Mouse (Mus musculus): ENCODE measurements around the gene Arhgap23. TPM values are rescaled to one million over a fixed set of nuclear protein-coding genes. Genes with fewer than 3 reads are reported as not detected.

Gene Arhgap23
- 6.2 and 9.6 TPM in 2 replicates for total RNA-seq (2017)

DNA sequence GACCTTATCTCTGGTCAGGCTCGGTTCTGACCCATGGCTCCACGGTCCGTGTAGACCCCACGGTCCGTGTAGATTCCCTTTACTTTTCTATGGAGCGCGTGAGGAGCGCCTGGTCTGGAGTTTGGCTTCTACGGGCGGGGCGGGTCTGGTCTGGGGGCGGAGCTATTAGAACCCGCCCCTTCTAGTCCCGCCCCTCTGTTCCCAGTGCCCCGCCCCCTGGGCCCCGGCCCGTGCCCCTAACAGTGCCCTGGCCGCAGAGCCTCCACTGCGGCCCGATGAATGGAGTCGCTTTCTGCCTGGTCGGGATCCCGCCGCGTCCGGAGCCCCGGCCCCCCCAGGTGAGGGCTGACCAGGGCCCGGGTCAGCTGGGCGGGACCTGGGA, at the start of gene Arhgap23:
TSS of gene Arhgap23 (plus strand) at position 204 of the 382 bp plus-strand sequence.
- ATAC-seq (replicated peaks; ENCODE audit: low read depth, poor library complexity, severe bottlenecking), result peak; percentile 64

DNA sequence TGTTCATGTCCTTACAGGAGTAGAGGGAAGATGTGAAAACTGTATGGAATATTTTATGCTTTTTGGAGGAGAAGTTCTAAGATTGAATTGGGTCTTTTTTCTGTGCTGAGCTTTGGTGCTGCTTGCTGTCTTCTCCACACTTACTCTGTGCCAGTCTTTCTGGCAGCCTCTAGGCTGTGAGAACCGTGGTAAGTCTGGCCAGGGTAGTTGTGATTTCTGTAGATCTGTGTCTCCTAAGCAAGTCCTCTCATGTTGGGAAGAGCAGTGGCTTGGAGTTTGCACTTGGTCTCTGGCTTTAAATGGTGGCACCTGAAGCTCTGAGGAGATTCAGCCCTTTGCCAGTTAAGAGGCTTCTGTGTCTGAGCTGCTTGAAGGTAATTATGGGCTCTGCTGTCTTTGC, 49.8 kb upstream of the Arhgap23 start:
- no peak for ATAC-seq (replicated peaks; ENCODE audit: low read depth, poor library complexity, severe bottlenecking)

DNA sequence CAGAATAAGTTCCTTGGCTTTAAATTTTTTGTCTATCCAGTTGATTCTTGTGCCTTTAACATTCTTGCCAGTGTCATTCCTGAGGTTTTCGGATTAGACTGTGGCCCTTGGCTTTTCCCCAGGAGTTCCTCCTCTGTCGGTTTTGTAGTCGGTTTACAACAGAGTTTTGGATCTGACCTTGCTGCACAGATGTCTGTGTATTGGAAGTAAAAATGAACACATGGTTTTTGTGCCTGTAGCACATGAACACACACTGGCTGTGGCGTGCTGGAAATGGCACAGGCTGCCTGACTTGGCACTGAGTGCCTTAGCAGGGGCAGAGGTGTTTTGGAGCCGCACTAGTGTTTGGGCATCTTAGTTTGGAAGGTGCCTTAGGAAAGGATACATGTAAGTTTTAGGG, 46.8 kb upstream of the Arhgap23 start:
- no peak for ATAC-seq (replicated peaks; ENCODE audit: low read depth, poor library complexity, severe bottlenecking)

DNA sequence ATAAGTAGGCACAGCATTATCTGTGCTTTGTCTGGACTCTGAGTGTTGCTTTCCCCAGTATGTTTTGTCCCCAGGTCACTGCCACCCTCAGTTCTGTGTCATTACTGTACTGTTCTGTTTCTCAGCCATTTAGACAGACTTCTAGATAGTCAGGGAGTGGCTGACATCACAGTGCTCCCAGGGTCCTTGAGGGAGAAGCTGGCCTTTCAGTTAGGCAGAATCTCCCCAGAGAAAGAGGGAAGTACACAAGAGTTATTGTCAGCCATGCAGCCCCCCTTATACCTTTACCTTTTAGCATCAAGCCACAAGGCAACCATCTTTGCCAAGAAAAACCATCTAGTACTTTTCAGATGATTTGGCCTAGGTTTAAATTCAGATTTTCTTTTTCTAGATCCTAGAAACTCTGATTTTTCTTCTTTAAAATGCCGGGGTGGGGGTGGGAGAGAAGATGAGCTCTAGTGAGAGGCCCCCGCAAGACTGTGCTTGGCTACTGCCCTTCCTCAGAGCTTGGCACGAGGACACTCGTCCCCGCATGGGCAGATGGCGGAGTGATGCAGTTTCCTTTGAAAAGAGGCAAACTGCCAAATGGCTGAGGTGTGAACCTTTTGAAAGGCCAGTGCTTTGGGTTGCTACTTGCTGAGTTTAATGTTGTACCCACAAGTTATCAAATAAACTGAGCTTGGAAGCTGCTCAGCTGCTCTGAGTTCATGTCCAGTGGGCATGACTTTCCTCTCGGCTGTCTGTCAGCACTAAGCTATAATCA, 44.8 kb upstream of the Arhgap23 start:
- no peak for ATAC-seq (replicated peaks; ENCODE audit: low read depth, poor library complexity, severe bottlenecking)

DNA sequence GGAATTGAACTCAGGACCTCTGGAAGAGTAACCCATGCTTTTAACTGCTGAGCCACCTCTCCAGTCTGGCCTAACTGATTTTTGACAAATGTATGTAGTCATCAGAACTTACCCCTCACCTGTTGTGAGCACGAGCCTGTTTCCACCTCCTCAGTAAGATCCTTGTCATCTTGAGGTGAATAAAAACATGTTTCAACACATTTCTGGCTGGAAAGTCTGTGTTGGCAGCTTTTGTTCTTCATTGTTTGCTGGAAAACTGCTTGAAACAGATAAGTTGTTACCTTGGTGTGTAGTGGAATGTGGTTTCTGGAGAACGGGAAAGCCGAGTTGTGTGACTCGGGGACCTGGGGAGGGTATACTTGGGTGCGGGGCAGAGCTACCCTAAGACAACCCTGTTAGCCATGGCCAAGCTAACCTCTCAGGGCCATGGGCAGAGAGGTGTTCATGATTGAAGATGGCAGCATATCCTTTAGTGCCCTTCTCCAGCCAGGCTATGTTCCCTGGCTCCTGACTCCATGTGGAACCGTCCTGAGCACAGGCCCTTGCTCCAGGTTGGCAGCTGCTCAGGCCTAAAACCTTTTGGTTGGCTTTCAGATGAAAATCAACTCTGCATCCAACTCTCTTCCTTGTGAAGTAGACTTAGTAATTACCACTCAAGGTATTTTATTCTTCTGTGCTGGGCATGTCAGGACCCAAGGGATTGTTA, 43.0 kb upstream of the Arhgap23 start:
- no peak for ATAC-seq (replicated peaks; ENCODE audit: low read depth, poor library complexity, severe bottlenecking)

DNA sequence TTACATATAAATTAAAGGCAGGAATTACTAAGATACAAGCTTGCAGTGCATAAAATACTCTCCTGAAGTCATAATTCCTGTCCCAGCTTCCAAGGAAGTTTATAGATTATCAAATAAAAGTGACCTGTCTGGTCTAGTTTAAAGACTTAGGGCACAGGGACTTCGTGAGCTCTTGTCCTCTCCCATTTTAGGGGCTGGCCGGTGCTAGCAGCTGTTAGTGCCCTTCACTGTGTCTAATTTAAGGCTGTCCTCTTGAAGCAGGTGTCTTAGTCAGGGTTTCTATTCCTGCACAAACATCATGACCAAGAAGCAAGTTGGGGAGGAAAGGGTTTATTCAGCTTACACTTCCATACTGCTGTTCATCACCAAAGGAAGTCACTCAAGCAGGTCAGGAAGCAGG, 41.9 kb upstream of the Arhgap23 start:
- ATAC-seq (replicated peaks; ENCODE audit: low read depth, poor library complexity, severe bottlenecking), result no peak

DNA sequence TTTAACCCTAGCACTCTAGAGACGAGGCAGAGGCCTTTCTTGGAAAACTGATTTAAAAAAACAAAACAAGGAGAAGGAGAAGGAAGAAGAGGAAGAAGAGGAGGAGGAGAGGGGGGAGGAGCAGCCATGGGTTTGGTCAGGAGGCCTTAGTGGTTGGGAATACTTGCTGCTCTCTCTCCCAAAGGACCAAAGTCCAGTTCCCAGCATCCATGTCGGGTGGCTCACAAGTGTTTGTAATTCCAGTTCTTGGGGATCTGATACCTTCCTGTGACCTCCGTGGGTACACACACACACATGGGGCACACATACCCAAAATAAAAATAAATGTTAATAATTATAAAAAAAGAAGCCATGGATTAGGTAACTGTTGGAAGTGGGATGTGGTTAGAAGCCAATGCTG, 35.3 kb upstream of the Arhgap23 start:
- ATAC-seq (replicated peaks; ENCODE audit: low read depth, poor library complexity, severe bottlenecking), result no peak

DNA sequence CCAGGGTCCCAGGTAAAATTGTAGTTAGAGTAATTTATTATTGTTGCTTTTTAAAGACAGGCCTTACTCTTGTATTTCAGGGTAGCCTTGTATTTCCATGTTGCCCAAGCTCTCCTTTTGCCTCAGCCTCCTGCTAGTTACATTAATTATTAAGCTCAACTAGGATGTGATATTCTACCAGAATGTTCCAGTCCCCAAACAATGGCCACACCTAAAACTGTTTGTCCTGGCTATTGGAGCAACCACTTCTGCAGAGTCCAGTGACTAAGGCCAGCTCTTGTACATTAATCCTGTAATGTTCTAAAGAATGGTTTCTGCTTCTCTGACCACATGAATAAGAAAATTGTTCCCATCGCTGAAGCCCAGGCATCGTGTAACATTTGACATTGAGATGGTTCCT, 32.3 kb upstream of the Arhgap23 start:
- ATAC-seq (replicated peaks; ENCODE audit: low read depth, poor library complexity, severe bottlenecking), result no peak

DNA sequence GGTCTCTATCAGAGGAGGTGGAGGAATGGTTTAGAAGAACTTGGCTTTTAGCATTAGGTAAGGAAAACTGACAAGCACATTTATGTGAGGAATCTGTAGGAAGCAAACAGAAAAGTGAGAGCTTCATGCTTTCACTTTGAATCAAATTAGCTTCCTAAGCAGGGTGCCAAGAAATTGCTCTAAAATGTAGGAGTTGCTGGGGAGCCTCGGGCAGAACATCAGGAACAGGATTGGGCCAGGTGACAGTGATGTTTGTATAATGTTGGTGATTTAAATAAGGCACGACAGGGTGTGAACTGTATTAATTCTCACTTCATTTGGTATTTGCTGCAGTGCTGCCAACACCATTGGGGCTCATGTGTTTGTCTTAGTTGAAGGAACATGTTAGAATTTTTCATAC, 31.6 kb upstream of the Arhgap23 start:
- ATAC-seq (replicated peaks; ENCODE audit: low read depth, poor library complexity, severe bottlenecking), result no peak

DNA sequence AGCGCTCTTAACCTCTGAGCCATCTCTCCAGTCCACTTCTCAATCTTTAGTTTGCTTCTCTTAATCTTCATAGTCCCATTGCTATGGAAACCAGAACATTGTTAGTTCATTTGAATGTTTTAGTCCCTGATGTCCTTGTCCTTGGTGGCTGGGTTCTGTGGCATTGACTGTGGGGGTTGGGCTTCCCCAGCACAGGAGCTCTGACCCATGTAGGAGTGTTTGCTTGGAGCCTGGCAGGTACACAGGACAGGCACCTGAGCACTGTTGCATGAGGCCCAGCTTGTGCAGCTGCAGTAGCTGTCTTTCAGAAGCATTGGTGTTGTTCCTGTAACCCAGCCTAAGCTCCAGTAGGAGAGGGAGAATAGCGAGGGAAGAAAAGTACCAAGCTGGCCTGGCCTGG, 27.5 kb upstream of the Arhgap23 start:
- ATAC-seq (replicated peaks; ENCODE audit: low read depth, poor library complexity, severe bottlenecking), result no peak

- ATAC-seq (replicated peaks; ENCODE audit: low read depth, poor library complexity, severe bottlenecking), result no peak
Measured at GRCm38 (mm10) chr11:97389127-97389526, 26.2 kb upstream of the Arhgap23 start.

DNA sequence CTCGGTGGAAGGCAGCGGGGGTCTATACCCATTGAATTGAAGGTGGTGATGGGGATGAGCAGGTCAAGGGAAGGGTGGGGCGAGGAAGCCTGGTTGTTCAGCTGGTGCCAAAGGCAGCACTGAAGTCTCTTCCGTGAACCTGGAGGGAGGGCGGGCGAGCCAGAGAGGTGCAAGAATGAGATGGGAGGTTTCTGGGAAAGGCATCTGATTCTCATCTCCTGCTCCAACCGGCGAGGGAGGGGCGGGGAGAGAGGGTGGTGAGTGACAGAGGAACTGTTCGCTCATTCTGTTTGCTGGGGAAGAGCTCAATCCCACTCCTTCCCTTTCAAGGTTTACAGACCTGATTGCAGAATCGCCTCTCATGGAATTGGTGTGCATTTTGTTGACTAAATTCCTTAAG, 21.7 kb upstream of the Arhgap23 start:
- no peak for ATAC-seq (replicated peaks; ENCODE audit: low read depth, poor library complexity, severe bottlenecking)

DNA sequence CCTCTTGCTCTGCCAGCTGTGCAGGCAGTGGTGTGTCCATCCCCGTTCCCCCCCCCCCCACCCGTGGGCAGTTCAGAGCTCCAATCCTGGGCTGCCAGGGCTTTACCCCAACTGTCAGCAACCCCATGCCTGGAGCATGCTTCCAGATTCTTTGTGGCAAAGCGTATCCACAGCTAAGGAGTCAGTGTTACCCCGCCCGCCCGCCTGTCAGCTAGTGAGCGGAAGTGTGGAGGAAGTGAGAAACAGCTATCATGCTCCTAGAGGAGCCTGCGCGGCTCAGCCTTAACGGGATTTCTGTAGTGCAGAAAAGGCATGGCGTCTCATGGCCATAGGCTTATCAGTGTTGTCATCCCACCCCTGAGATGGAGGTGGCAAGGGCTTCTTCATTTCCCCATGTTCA, 21.2 kb upstream of the Arhgap23 start:
- peak; percentile 91 for ATAC-seq (replicated peaks; ENCODE audit: low read depth, poor library complexity, severe bottlenecking)

DNA sequence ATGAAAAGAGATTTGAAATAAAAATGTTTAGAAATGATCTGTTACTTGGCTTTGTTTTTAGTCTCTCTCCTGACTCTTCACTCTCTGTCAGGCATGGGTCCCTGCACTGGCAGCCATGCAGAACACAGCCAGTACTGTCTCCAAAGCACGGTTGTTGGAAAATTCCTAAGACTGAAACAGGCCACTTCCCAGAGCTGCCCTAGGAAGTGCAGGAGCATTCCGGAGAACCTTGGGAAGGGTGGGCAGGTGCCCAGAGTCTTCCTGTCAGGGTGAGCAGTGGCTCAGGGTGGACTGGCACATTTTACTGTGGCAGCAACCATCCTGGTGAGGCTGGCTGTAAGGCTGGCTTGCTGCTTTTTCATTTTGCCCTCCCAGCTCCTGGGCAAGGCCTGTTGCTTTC, 16.8 kb upstream of the Arhgap23 start:
- no peak for ATAC-seq (replicated peaks; ENCODE audit: low read depth, poor library complexity, severe bottlenecking)

DNA sequence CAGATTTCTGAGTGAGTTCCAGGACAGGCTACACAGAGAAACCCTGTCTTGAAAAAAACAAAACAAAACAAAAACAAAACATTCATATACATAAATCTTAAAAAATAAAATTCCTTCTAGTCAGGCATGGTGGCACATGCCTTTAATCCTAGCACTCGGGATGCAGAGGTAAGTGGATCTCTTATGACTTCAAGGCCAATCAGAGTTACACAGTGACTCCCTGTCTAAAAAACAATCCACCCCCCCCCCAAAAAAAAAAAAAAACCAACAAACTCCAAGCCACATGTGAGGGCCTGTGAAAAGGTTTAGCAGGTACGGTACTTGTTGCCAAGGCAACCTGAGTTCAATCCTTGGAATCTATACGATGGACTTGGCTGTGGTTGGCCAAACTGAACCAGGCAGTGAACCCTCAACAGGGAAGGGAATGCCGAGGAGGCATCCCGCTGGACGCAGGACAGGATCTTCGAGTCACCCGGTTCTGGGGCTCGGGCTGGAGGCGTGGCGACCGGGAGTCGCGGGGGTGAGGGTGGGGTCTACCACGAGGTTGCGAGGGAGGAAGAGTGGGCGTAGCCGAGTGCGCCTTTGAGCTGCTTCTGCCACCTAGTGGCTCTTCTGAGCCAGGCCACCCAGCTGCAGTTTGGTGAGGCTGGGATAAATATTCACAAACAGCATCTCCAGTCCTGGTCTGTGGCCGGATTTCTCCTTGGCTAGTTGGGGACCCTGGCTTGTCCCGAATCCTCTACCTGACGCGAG, 15.2 kb upstream of the Arhgap23 start:
- ATAC-seq (replicated peaks; ENCODE audit: low read depth, poor library complexity, severe bottlenecking), result peak; percentile 94

DNA sequence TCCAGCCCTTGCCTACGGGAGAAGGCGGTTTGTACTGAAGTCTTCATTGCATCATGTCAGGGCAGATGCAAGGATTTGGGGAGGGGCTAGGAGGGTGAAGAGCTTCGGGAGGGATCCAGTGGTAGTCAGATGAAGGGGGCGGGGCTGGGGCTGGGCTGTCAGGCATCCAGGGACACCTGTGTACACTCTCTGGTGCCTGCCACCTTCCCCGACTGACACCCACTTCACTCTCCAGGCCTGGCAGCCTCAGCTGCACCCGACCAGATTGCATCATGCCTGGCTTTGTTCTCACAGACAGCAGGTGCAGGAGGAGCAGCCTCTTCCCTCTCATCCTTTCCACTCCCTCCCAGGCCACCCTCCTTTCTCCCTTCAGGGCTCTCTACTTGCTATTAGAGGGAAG, 14.3 kb upstream of the Arhgap23 start:
- ATAC-seq (replicated peaks; ENCODE audit: low read depth, poor library complexity, severe bottlenecking), result no peak

DNA sequence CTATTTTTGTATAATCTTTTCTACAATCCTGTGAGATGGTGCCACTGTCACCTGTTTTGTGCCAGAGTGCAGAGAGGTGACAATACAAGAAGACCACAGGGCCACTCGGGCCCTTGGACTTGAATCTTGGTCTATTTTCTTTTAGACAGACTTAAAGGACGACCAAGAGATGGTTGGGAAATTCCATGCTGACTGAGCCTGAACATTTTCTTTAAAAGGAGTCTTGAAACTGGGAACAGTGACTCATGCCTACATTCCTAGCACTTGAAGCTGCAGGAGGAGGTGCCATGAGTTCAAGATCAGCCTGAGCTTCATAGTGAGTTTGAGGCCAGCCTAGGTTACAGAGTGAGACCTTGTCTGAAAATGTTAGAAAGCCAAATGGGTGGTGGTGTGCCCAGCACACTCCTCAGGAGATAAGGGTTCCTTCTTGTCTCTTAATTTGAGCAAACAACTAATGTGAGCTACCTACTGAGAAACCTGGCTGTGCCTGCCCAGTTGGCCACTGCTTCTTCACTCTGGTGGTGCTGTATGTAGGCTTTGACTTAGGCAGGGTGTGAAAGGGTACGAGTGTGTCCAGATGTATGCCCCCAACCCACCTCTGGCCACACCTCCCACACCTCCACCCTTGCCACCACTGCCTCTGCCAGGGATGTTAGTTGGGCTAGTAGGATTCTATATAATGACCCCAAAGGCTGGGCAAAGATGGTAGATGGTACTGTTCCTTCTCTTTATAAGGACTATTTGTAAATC, 13.5 kb upstream of the Arhgap23 start:
- ATAC-seq (replicated peaks; ENCODE audit: low read depth, poor library complexity, severe bottlenecking), result no peak

- no peak for ATAC-seq (replicated peaks; ENCODE audit: low read depth, poor library complexity, severe bottlenecking)
Measured at GRCm38 (mm10) chr11:97402746-97403145, 12.6 kb upstream of the Arhgap23 start.

- no peak for ATAC-seq (replicated peaks; ENCODE audit: low read depth, poor library complexity, severe bottlenecking)
Measured at GRCm38 (mm10) chr11:97403614-97404183, 11.6 kb upstream of the Arhgap23 start.

DNA sequence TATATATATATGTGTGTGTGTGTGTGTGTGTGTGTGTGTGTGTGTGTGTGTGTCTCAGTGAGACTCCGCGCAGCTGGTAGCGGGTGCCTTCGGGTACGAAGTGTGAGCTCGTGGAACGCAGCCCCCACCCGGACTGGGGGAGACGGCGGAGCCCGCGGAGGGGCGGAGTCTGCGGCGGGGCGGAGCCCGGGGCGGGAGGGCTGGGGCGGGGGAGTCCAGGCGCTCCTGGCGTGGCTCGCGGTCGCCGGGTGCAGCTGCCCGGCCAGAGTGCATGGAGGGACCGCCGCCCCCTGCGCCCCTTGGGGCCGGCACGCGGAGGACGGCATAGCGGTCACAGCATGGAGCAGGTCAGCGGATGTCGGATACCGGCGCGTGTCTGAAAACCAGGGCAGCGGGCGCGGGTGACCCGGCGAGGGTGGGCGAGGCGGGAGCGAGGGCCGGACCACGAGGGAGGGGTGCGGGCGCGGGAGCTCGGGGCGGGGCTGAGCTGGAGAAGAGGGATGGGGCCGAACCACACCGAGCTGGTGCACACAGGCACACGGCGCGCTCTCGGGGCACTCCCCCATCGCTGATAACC, 11.1 kb upstream of the Arhgap23 start:
- ATAC-seq (replicated peaks; ENCODE audit: low read depth, poor library complexity, severe bottlenecking), result peak; percentile 10; the same call in 1 of the 2 replicates
